Mouse (Mus musculus): Measurements from ENCODE around the gene Hist2h2be.

- TF ChIP-seq CTCF (IDR thresholded peaks at IDR 0.05; ENCODE audit: low read depth) (no peak), EP300 (IDR thresholded peaks at IDR 0.05; ENCODE audit: low read depth) (no peak)
Observed at GRCm38 (mm10) chr3:96182382-96182776, 38.5 kb upstream of the Hist2h2be start.
